Mouse (Mus musculus) liver (tissue): ENCODE data around the gene Btbd9.
"Not testable (repeated sequence)": the region's sequence is repeated elsewhere in the genome, so short reads cannot be mapped to it uniquely, and the experiment has no call there.

Experiments
- DNase-seq: peaks from one replicate; pipeline ENCODE4 v3.0.0-alpha.2; 2020; ENCODE audit warnings: mixed read lengths

The Btbd9 gene

DNA sequence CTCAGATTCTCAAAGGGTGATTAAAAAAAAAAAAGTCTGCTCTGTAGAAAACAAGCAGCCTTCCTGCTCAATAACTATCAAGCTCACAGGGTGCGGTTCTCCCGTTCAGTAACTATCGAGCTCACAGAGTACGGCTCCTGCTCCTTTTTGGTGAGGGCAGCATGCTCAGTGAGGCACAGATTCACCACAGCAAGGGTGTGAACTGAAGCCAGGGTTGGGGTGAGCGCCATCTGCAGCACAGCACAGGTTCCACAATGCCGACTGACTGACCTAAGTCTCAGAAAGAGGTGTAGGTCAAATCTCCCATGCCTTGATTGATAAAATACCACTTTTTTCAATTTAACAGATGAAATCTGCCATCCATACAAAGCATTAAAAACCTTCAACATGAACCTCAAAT lies 66.1 kb downstream of the Btbd9 start:
- DNase-seq, result no peak

DNA sequence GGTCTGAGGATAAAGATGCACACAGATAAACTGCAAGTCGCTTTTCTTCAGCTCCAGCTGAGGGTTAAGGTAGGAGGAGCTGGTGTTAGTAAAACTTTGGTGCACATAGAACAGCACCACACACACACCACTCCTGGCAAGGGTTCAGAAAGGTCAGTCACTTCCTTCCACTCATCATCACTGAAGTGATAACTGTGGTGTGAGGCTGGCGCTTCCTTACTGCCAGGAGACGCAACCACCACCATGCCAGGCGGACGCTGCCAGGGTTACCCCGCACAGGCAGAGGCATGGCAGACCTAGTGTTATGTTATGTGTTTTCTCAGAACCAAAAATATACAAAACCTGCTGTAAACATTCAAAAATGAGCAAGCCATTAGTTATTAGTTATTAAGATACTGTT lies 66.6 kb downstream of the Btbd9 start:
- DNase-seq, result no peak

DNA sequence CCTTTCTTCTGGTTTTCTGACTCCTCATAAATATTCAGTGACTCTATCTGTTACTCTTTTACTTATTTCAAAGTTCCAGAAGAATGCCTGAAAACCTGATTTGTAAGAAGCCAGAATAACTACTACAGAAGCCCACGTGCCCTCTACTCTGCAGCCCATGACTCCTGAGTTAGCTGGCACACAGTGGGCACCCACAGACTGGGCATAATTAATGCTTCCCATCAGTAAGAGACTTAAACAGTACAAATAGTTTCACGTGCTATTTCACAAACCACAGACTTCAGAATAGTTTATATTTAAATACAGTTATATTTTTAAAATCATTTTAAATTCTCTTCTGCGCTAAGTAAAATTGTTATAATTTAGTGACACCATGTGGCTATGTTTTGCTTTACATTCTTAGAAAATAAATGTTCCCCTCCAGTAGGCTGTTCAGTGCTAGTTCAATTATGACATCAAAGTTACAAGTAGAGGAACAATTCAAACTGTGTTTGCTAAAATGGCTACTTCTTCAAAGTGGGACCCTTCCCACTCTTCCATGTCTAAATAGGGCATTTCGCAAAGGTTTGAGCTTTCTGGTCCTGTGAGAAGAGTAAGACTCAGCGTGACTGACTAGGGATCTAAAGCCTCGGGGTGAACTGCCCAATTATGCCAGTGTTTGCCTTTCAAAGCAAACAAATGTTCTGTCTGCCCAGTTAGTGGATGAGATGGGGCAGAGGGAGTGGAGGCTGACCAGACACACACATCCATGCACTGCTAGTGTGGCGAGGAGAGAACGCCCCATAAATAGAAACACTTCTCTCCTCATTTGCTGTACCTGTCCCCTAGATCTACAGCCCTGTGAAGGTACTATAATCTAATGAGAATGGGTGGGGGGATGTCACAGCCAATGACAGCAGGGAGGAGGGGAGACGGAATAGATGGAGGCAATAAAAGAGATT lies 68.4 kb downstream of the Btbd9 start:
- no peak for DNase-seq

DNA sequence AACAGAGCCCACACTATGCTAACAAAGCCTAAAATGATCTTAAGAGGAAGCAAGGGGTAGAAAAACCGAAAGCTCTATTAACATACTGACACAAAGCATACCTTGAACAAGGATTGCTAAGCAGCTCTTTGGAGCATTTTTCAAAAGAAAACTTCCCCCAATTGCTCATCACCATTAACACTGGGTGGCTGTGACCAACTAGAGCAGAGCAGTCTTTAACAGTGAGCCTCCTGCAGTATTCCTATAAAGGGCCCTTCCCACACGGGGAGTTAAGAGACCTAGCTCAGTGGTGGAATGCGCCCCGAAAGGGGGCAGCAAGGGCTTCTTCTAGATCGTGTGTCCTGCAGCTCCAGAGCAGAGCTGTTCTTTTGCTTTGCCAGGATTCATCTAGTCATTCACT lies 69.4 kb downstream of the Btbd9 start:
- no peak for DNase-seq

DNA sequence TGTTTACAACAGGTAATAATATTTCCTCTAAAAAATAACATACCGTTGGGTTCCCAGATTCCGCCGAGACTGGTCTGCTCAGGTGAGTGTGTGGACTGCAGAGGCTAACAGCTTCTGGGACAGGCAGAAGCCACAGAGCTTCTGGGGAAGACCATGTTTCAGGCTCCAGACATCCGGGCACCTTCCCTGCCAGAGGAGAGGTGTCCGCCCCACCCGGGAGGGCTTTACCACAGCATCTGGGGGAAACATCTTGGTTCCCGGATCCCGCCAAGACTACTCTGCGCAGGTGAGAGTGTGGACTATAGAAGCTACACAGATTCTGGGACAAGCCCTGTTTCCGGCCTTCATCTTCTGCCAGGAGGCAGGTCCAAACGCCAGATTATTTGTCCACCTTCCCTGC lies 76.7 kb downstream of the Btbd9 start:
- not testable (repeated sequence) for DNase-seq

DNA sequence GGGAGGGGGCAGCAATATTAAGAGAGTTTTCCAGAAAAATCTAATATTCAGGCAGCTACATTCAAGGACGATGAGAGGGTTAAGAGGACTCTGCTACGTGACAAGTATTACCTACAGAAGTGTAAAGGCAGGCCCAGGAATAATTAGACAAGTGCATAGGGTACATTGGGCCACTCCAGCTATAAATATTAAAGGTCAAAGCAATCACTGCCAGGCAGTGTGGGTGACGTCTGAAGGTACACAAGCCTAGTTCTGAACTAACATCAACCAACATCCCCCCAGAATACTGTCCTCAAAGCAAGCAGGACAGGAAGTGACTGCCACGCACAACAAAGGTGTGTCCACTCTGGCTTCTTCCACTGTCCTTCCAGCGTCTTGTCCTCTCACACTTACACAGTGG lies 77.5 kb downstream of the Btbd9 start:
- no peak for DNase-seq

DNA sequence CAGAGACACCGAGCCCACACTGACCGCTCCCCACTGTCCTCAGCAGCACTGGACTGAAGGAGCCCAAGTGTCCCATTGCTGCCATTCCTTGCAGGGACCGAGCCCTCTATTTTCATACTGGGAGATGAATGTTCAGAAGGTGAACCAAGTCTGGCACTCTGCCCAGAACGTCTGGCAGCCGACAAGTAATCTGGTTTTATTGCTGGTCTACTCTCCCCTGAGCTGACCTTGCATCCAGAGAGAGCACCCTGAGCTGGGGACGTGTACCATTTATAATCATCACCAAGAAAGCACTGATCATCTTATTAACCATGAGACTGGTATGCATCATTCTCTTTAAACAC lies 77.9 kb downstream of the Btbd9 start:
- DNase-seq, result peak; percentile 15

DNA sequence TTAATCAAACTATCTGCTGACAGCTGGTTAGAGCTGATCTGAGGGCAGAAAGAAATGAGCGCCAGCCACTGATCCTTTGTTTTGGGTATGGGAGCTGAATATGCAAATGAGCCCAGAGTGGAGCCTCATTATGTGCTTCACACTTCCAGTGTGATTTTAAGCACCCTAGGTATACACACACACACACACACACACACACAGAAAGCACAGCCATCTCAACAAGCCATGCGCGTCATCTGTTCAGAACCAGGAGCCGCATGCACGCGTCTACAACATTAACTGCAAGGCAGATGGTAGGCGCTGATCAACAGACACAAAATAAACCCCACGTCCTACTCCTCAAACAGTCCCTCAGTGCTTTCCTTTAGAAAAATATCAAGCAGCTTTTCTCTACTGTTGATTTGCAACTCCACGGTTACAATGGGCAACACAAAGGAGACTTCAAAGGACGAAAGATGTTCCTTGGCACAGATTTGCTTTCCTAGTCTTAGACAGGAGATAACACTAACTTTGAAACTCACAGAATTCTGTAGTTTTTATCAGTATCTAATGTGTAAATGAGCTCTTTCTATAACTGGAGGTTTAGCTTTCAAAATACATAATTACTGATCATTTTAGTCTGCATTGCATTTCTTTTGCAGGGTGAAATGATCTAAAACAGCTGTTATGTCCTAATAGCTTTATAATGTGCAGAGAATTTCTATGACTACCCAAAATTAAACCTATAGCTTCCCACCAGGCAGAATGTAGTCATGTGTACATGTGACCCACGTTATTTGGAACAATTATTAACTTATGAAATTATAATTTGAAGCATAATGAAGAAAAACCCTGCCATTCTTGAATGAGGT lies 78.5 kb downstream of the Btbd9 start:
- DNase-seq, result no peak

DNA sequence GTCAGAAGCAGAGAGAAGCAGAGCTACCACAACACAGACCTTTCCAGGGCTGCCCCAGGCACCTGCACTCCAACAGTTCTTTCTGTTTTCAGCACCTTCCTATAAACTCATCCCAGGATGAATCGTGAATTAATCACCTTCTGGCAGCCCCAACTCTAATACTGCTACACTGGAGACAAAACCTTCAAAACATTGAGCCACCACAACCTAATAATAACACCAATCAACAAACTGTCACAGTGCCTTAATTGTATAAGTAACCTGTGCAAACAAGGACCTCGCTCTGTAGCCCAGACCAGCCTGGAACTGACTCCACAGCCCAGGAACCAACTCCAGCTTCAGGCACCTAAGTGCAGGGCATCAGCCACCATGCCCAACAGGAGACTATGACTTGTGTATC lies 80.7 kb downstream of the Btbd9 start:
- DNase-seq, result no peak

DNA sequence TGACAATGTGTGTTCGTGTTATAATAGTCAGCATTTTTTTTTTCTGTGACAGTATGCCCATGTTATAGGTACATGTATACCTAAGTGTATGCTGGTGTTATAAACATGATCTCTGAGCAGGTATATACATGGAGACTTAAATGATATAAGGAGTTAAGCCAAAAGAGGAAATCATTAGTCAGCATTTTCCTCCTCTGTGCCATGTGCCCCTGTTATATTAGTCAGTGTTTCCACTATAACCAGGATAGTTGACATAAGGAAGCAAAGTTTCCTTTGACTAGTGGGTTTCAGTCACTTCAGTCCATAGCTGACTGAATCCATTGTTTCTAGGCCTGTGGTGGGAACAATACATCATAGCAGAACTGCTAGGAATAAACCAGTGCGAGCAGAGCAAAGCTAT lies 81.1 kb downstream of the Btbd9 start:
- DNase-seq, result no peak

DNA sequence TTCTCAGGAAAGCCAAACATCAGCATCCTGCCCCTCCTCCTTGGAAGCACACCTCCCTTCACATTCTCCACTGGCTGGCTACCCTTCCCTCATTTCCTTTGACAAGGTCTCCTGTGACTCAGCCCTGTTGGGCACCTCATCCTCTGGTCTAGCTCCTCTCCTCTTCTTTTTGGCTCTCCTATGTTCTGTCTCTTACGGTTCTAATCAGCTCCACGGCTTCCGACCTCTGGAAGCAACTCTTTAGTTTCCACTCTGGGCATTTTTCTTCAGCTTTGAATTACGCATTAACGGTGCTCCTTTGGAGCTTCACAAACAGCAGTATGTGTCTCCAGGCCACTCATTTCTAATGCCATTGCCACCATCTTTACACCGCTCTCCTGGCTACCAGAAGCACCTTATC lies 82.8 kb downstream of the Btbd9 start:
- no peak for DNase-seq

DNA sequence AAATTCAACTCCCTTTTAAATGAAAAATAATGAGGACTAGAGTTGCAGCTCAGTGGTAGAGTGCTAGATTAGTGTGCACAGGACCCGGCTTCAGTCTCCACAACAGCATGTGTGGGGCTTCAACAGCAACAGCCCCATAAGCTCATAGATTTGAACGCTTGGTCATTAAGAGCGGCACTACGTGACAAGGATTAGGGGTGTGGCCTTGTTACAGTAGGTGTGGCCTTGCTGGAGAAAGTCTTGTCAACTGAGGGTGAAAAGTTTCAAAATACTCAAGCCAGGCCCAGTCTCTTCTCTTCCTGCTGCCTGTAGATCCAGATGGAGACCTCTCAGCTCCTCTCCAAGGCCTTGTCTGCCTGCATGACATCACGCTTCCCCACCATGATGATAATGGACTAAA lies 84.1 kb downstream of the Btbd9 start:
- DNase-seq, result no peak

DNA sequence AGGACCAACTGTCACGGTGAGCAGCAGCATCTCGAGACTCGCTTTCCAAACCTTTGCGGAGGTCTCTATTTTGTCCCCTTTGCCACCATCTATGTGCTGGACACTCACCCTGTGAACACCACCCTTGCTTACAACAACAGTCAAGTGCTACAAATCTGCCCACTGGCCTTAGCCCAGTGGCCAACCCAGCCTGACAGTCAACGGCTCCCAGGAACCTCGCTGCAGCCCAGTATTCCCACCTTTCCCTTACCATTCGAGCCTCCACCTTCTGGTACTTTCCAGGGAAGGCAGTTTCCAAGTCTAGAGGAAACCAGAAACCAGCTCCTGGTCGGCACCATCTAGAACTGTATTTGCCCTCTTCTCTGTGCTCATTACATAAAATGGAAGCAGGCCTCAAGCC lies 84.7 kb downstream of the Btbd9 start:
- DNase-seq, result no peak

DNA sequence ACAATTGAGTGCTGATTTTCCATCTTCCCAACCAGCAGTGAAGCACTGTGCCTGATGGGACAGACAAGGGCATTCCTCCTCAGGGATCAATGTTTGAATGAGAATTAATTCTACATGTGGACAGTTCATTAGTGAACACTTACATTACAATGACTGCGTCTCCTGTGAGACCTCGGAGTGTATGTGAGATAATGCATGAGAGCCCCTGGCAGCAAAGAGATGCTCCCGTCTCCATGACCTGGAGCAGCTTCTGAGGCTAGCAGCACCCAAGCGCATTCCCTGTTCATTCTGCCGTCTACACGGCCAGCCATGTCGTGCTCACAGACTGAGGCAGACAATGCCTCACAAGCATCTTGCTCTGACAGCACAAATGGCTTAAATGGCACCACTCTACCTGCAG lies 85.7 kb downstream of the Btbd9 start:
- DNase-seq, result no peak

DNA sequence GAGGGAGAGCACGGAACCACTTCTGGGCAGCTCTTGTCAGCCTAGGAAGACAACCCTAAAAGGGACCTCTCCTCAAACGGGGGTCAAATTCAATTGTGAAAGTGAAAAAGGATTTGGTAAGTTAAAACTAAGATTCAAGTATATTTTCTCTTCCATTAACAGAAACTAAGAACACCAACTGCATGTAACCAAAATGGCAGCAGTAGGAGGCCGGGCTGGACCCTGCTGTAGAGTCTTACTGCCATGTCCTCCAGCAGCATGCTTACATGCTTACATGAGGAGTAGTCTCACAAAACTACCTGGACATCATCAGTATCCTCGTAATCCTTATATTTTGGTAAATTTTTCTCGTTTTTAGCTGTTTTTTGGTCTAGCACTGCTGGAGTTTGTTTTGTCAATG lies 86.2 kb downstream of the Btbd9 start:
- no peak for DNase-seq

DNA sequence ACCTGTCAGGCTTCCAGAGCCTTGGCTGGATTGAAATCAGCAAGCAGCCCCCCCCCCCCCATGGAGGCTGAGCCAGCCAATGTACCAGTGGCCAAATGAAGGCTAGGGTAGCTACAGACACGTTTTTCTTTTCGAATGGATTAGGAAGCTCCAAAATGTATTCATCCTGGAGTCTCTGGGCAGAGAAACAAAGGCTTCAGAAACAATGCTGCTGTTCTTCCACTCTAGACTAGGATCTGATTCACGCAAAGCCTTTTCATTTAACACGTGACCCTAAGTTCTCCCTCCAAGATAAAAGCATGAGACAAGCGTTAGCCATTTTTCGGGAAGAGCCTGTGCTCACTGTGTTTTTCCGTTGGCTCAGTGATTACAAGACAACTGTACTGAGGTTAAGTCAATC lies 86.7 kb downstream of the Btbd9 start:
- no peak for DNase-seq

DNA sequence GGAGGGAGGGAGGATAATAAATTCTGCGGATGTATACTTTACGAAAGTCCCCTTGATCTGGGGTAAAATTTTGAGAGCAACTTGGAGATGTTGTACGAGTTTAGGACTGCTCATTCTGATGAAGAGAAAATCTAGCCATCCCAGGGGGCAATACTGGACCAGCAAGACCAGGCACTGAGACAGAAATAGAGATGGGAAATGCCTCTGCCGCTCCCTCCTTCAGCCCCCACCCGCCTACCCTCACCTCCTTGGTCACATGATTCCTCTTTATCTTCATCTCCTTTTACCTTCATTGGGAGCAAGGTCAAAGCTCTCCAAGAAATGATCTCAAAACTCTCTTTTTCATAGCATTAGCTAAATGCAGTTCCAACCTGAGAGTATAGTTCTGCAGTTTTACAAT lies 88.6 kb downstream of the Btbd9 start:
- no peak for DNase-seq

DNA sequence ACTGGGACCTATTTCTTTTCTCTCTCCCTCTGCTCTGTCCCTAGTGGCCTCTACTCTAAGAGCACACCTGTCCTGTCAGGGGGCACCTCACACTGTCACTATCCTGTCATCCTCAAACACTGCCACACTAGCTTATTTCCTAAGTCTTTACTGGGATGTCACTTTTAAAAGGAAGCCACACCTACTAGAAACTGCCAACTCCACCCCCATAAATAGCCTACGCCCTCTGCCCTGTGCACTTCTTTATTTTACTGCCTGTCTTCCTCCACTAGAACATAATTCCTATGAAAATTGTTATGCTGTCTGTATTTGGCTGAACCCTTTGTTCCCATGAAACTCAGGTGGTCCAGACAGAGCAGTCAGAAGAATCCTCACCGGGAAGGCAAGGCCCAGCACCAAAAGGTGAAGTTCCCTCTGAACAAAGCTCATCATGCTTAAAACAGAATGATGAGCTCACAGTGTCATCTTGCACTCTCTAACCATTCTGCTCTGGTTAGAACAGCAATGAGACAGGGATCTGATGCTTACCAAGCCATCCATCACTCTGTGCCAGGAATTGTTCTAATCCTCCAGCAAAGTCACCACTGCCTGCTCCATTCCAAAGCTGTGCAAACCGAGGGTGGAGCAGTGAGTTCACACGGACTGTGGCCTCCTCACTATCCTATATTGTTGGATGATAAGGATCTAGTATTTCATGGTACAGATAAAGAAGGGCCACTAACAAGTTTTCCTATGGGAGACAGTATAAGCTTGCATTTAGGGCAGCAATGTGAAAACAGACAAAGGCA lies 91.0 kb downstream of the Btbd9 start:
- no peak for DNase-seq

DNA sequence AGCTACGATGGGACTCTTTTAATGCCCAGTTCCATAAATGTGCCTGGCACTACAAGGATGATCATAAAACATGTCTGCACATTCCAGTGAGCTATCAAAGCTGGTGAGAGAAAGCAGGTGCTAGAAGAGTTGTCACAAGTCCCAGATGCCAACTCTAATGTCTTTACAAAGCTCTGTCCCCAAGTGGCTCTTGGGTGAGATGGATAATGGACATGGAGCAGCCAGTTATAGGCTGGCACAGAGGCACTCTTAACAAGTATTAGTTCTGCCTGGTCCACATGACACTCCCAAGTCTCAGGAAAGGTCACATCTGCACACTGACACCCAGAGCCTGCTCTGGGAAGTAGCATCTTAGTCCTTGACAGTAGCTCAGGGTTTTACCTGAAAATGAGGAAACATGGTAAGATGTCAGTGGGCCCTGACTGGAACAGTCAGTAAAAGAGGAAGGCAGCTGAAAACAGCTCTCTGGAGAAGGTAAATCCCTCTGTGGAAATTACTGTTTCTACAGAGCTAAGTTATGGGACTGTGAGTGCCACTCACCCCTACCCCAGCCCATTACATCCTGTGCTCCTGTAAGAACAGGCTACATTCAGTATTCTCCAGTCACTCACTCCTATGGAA lies 91.7 kb downstream of the Btbd9 start:
- DNase-seq, result no peak

DNA sequence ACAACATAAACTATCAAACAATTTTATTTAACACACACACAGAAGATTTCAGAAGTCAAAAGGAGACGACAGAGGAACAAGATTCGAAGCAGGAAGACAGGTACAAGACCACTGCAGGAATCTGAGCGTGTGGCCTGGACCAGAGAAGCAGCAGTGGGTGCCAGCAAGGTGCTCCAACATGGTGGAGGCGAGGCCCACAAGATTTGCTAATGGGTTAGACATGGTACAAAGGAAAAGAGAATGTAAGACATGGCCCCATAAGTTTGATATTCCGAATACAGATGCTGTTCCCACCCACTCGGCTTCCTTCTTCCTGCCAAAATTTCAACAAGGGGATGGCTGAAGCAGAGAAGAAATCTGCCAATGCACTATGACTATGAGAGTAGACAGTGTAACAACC lies 94.5 kb downstream of the Btbd9 start:
- no peak for DNase-seq

DNA sequence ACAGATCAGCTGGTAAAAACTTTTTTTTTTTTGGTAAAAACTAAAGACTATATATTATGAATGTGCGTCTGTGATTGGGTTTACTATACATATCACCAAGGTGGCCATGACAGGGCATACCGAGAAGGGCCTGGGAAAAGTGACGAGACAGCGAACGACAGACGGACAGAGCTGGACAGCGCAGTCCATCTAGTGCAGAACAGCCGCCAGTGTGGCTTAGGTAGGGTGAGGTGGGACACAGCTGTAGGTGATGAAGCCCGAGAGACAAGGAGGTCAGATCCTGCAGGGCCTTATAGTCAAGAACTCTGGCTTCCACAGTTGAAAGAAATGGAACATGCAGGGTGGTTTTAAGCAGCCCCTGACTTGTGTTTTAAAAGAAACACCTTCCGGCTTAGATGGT lies 94.9 kb downstream of the Btbd9 start:
- DNase-seq, result no peak

DNA sequence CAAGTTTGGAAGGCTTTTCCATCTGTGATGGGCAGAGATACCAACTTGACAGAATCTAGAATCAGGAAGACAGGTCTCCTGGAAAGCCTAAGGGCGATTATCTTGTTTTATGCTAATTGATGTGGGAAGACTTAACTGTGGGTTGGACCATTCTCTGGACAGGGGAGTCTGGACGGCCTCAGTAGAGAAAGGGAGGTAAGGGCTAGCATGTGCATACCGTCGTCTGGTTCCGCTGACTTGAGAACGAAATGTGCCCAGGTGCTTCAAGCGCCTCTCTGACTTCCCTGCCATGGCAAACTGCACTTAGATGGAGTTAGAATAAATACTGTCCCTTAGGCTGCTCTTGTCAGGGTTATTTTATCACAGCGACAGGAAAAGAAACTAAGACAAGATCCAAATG lies 95.9 kb downstream of the Btbd9 start:
- no peak for DNase-seq

DNA sequence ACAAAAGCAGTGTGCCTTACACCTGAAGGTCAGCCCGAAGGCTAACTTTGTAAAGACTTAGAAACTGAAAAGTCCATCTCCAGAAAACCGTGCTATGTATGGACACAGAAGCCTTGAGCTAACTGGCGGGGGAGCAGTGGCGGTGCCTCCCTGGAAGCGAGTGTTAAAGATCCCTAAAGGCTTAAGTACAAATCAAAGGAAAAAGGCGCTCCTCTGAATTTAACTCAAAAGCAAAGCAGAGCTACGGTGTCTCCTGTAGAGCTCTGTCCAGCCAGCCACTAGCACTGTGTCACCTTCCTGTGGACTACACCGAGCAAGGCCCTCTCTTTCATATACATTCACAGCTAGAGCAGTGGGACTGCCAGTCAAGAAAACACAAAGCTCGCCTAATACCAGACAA lies 98.1 kb downstream of the Btbd9 start:
- no peak for DNase-seq
